Mouse (Mus musculus): ENCODE results near the gene Hsp90aa1.

DNA sequence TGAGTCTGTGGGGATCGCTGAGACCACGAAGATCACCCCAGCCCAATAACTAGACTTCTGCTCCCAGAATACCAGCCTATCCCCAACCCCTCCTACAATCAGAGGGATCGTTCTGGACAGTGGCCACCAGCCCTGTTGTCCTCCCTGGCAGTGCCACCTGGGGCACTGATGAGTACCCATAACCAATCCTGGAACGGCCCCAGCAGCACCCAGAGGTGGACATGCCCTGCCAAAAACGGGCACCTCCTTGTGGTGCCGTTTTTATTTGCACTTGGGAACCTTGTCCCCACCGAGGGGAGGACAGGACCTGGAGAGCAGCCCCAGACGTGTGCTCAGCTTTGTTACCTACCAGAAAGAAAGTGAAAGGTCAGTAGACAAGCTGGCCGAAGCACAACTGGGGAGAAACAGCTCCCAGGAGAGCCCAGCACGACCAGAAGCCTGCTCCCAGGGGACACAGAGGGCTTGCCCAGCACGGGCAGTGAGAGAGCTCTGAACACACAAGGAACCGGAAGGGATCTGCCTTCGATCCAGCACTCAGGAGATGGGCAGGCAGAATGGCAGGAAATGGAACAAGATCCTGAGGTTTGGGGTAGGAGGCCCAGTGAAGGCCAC lies 35.0 kb downstream of the Hsp90aa1 start:
- no peak for TF ChIP-seq CTCF (IDR thresholded peaks at IDR 0.05; ENCODE audit: low read depth, low read length)
- TF ChIP-seq POLR2A (IDR thresholded peaks at IDR 0.05; ENCODE audit: borderline replicate concordance, low read depth, low read length) = no peak
